Mouse (Mus musculus) lung, adult 18-20 months (tissue): ENCODE measurements around the gene Shisa6.

ENCODE experiments used
- DNase-seq, 2 experiments: peaks; one replicate each; pipeline ENCODE4 v3.0.0; 2022; ENCODE audit warnings: mixed read lengths in 2 of 2

Gene Shisa6

DNA sequence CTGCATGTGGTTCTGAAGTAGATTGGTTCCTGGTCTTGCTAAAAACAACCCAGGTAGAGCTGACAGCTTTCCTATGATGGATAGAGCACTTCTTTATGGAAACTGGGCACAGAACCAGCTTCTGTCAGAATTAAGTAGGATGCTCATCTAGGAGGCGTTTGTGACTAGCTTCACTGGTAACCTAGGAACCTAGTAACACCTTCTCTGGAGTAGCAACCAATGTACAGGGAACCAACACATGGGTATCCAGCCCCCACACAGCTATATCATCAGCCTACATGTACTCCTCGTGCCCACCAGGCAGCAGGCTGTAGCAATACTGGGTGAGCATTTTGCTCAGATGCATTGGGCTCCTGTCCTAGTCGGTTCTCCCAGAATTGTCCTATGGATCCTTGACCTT is 307.3 kb downstream of the Shisa6 start:
- no peak for DNase-seq

DNA sequence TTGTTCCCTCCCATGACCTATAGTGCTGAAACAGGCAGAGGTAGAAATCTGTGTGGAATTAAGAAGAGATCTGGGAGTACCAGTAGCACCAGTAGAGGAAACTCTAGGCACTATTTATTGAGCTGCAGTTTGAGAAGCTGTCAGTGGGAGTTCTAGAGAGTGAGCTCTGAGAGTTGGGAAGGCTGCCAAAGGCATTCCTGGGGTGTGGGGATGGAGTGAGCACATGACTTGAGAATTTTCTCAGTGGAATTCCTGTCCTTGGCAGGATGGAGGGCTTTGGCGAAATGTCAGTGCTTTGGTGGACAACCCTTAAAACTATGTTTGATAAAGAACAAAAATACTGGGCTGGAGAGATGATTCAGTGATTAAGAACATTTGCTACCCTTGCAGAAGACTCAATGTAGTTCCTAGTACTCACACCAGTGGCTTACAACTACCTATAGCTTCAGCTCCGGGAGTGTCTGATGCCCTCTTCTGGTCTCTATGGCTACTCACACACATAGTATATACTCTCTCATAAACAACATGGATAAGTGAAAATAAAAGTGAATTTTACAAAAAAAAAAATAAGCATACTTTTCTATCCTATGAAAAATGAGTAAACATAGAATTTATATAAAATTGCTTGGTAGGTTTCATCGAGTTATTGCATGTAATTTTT is 337.0 kb downstream of the Shisa6 start:
- DNase-seq, result peak; percentile 69

DNA sequence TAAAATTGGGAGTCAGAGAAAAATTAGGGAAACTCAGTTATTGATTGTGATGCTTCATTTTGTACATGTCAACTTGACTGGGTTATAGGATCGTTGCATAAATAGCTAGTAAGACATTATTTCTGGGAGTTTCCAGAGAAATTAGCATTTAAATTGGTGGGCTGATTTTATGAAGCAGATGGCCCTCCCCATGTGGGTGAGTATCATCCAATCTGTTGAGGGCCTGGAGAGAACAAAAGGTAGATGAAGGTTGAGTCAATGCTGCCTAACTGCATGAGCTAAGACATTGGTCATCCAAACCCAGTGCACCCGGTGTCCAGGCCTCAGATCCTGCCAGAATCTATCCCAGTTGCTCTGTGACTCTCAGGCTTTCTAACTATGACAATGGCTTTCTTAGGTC is 337.6 kb downstream of the Shisa6 start:
- DNase-seq, result no peak

DNA sequence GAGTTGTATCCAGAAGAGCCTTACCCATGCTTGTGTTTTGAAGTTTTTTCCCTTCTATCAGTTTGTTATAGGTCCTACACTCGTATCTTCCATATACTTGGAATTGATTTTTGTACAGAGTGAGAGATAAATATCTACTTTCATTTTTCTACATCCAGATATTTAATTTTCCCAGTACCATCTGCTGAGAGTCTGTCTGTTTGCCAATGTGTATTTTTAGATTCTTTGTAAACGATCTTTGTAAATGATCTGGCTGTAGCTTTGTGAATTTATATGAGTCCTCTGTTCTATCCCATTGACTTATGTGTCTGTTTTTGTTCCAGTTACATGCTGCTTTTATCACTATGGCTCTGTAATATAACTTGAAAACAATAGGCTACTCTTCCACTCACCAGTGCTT is 348.0 kb downstream of the Shisa6 start:
- no peak for DNase-seq

DNA sequence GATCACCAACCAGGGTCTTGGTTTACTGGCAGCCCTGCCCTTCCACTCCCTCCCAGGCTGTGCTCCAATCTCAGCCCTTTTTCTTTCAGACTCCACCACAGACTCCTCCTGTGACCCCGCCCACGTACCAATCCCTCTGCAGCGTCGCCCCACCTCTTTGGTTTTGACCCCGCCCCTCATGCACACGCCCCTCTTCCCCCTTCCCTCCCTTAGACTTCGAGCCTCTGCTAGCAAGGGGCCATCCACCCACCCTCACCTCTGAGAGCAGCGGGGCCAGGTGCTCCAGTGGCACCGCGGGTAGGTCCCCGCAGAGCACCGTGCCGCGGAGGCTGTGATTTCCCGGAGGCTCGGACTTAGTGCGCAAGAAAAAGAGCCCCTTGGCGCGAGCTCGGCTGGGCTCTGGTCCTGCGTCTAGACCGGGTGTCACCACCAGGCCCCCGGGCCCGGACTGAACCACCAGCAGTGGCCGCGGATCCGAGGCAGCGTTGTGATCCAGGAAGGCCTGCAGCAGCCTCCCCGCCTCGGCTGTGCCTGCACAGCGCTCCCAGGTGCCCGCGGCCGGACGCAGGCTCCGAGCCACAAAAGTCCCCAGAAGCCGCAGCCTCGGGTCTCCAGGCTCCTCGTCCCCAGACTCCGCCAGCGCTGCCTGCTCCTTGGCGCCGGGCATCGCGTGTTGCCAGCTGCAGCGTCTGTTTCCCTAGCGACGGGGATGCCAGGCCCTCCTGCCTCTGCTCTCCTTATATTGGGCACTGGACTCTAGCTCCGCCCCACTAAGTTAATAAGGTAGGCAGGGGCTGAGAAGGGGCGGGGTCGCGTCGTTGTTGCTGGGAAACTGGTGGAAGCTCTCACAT is 357.7 kb downstream of the Shisa6 start, which contains the start of gene Dnah9:
Gene Dnah9, minus strand, starts transcription at position 751 of the 851 bp plus-strand sequence.
- DNase-seq, result peak; percentile 82 to 88

DNA sequence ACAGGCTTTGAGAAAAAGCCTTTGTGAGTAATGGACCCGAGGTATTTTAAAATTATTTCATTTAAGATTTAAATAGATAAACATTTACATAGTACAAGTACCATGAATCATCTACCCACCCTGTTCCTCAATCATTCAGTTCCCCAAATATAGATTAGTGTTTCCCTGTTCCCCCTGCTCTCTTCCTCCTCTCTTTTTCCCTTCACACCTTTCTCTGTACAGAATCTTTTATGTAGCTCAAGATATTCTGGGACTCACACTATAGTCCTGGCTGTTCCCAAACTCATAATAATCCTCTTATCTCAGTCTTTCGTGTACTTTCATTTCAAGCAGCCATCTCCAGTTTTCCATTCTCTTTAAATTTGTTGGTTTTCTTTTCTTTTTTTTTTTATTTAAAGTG is 361.7 kb downstream of the Shisa6 start:
- DNase-seq, result no peak
